Mouse (Mus musculus): ENCODE measurements at regions not wholly inside any gene's neighbourhood (a gene's known extent, or its start where the extent isn't known, plus 50 kb on each side); places are given as distances from the start of the nearest gene placed in this dataset.

- 73% methylated on average over 2 of the region's 2 CpGs for WGBS (ENCODE audit: insufficient replicate concordance)
- H3K27ac ChIP-seq (ENCODE audit: low read depth, low read length) = no peak overlapping the region
Measured at GRCm38 (mm10) chr4:97344335-97344734, 161.4 kb upstream of the Gm10192 start.

GRCm38 (mm10) chr4:97343378-97343777 lies 160.4 kb upstream of the Gm10192 start:
- Histone ChIP-seq H3K27me3 (ENCODE audit: control insufficient read depth, insufficient read depth, low read length) (no peaks in the 10 kb centered on the region), H3K4me1 (ENCODE audit: control insufficient read depth, insufficient read depth, low read length) (no peaks in the 10 kb centered on the region), H3K27ac (ENCODE audit: low read depth, low read length) (no peak overlapping the region), H3K9me3 (replicated peaks; ENCODE audit: control insufficient read depth, low read length) (no peaks in the 10 kb centered on the region), H3K9ac (ENCODE audit: low read depth, low read length) (no peak overlapping the region), H3K4me3 (ENCODE audit: low read depth, low read length) (no peak overlapping the region), H3K4me2 (no peak overlapping the region), H3K36me3 (ENCODE audit: control insufficient read depth, insufficient read depth, low read length) (no peaks in the 10 kb centered on the region)
- WGBS (ENCODE audit: insufficient replicate concordance) = 76% methylated on average over 1 of the region's 1 CpGs
- ATAC-seq (replicated peaks; ENCODE audit: insufficient number of reproducible peaks, low FRiP score, low TSS enrichment) = no peak

More at GRCm38 (mm10) chr4:97344335-97344734, 161.4 kb upstream of the Gm10192 start:
- Histone ChIP-seq H3K4me3 (ENCODE audit: low read depth, low read length) (no peak overlapping the region), H3K27me3 (ENCODE audit: control insufficient read depth, insufficient read depth, low read length) (no peaks in the 10 kb centered on the region), H3K4me1 (ENCODE audit: control insufficient read depth, insufficient read depth, low read length) (no peaks in the 10 kb centered on the region), H3K9me3 (replicated peaks; ENCODE audit: control insufficient read depth, low read length) (no peaks in the 10 kb centered on the region), H3K36me3 (ENCODE audit: control insufficient read depth, insufficient read depth, low read length) (no peaks in the 10 kb centered on the region), H3K4me2 (no peak overlapping the region), H3K9ac (ENCODE audit: low read depth, low read length) (no peak overlapping the region)
- ATAC-seq (replicated peaks; ENCODE audit: insufficient number of reproducible peaks, low FRiP score, low TSS enrichment) = no peak
